Mouse (Mus musculus) Muller cell, postnatal 12 days (primary cell): ENCODE results near the gene Hipk2.
A peak's percentile ranks its signal among the peaks of the same experiment; 100 is the strongest.
"Not testable (repeated sequence)": the region's sequence is repeated elsewhere in the genome, so short reads cannot be mapped to it uniquely, and the experiment has no call there.

Experiments used
- DNase-seq: peaks from one replicate; pipeline ENCODE4 v3.0.0-alpha.2; 2015; ENCODE audit errors: inconsistent ontology term

The Hipk2 gene

DNA sequence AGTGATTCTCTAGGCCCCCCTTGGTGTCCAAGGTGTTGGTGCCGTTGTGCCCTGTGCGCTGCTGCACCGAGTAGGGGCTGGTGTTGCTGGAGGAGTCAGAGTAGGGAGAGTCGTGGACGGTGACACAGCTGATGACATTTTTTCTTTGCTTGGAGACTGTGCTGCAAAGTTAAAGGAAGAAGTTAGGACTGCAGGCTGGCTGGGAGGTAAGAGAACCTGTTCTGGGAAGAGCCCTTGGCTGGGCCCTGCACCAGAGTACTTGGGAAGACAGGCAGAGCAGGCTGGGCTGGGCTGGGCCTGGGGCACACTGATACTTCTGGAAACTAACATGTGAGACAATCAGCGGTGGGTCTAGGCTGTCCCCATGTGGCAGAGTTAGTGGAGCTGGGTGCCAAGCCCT, 172.4 kb downstream of the Hipk2 start:
- DNase-seq, result no peak

DNA sequence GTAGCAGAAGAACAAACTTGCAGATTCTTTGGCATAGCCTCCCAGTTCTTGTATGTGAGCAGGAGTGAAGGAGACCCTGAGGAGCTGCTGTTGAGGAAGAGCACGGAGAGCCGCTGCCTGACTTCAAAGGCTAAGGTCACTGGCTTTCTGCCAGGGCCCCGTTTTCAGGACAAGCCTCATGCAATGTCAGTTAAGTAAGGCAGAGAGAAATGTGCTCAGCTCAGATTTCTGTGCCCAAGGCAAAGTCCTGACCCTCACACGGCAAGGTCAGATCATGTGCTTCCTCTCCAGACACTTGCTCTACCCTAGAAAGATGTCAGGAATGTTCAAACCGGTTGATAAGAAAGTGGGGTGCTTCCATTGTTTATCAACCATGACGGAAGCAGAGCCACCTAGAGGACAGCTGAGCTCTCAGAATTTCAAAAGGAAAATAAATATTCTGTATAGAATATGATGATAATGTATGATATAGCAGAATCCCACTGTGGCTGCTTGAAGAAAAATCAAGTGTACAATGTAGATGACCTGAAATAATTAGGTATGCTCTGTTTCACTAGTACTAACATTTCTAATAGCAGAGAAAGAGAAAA, 173.1 kb downstream of the Hipk2 start:
- DNase-seq, result no peak

GRCm38 (mm10) chr6:38701421-38701820, 174.5 kb downstream of the Hipk2 start:
- DNase-seq, result no peak

DNA sequence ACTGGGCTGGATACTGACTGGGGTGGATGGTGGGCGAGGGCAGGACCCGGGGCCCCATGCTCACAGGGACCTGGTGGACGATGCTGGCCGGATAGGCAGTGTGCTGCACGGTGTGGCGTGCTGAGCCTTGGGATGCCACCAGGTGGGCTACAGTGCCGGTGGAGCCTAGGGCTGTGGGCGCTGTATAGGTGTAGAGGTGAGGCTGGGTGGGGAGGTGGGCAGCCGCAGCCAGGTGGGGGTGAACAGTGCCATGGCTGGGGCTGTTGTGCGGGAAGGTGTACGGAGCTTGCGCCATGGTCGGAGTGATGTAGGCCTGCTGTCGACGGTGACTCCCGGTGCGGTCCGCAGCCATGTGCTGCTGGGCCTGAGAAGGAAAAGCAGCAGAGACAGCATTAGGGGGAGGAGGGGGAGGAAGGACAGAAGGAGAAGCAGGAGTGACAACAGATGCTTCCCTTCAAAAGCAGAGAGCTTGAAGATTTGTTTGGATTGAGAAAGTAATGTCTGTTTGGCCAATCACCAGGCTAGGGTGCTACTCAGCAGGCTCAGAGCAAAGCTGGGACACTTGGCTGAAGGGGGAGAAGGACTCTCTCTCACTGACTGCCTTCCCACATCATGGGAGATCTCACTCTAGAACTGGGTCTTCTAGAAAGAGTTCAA, 177.6 kb downstream of the Hipk2 start:
- no peak for DNase-seq

GRCm38 (mm10) chr6:38696570-38696969, 179.4 kb downstream of the Hipk2 start:
- DNase-seq, result no peak

GRCm38 (mm10) chr6:38695380-38696054, 180.4 kb downstream of the Hipk2 start:
- DNase-seq, result peak; percentile 51

DNA sequence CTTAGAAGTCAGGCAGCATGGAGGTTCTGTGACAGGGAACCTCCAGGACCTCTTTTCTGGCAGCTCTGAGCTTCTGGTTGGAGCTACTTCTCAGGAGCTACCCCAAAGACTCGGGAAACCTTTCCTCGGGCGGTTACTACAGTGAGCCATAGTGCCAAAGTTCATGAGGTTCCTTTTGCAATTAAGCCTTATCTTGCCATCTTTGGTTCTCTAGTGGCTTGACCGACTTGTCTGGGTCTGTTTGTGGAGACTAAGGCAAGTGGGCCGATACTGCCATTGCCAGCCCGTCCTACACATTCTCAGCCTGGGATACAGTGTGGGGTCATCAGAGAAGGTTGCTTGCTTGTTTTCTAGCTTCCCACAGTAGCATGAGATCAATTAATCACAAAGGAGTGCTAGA, 183.4 kb downstream of the Hipk2 start:
- no peak for DNase-seq

DNA sequence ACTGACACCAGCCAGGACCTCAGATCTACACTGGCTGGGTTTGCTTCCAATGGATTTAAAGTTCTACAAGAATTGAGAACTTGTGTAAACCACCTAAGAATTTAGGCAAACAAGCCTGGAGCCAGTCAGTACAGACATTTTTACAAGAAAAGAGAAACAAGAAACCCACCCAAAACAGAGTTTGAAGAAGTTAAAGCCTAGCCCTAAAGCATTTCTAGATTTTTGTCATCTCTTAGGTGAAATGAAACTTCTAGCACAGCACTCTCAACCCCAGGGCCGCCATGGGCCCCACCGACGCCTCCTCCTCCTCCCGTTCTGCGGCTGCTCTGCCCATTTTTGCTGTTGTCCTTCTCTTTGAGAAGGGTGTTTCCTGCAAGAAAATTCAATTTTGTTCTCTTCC, 184.9 kb downstream of the Hipk2 start:
- DNase-seq, result no peak

DNA sequence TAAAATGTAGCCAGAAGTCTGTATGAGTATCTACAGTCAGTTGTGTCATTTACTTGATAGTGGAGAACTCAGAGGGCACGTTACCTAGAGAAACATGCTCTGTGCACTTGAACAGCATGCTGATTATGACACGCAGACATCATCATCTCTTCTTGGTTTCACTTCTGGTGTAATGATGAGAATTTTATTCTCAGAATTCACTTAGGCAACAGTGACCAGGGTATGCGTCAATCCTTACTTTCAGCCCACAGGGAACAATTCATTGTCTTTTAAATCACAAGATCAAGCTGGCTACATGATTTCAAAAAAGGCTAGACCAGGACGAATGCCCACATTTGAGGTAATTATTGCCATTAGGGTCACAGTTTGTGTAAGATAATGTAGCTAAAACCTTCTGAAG, 185.3 kb downstream of the Hipk2 start:
- no peak for DNase-seq

- DNase-seq, result no peak
These were observed 187.1 kb downstream of the Hipk2 start for GRCm38 (mm10) chr6:38688841-38689240.

GRCm38 (mm10) chr6:38687216-38687615, 188.7 kb downstream of the Hipk2 start:
- DNase-seq, result peak; percentile 4

GRCm38 (mm10) chr6:38682532-38682931, 193.4 kb downstream of the Hipk2 start:
- DNase-seq, result no peak

DNA sequence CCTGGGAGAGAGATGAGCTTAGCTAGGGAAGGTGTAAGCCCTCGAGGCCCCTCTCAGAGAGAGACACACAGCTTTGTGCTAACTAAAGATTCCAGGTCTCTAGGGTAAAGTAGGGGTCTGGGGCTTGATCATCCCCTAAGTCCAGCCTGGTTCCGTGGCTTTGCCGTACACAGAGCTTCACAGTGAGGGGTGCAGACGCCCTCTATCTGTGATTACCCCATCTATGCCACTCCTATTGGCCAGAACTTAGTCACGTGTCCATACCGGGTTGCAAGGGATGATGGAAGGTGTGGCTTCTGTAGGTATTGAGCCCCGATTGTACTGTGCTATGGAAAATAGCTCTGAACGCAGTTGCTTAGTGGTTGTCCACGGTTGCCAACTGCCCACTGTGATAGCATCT, 198.3 kb downstream of the Hipk2 start:
- no peak for DNase-seq

- no peak for DNase-seq
These were observed 199.2 kb downstream of the Hipk2 start for GRCm38 (mm10) chr6:38676723-38677122.

GRCm38 (mm10) chr6:38676217-38676616, 199.7 kb downstream of the Hipk2 start:
- DNase-seq, result no peak

DNA sequence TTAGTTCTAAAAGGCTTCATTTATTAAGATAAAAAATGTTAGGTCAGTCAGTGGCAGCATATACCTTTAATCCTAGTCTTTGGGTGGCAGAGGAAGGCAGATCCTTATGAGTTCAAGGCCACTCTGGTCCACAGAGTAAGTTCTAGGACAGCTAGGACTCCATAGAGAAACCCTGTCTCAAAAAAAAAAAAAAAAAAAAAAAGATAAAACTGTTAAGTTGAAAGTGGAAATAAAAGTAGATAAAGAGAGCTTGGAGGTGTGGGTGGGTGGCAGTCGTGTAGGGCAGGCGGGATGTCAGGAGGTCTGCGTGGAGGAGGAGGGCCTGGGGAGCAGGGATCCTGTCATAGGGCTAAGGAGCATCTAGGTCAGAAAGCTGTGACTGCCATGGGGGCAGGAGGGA, 204.0 kb downstream of the Hipk2 start:
- no peak for DNase-seq

DNA sequence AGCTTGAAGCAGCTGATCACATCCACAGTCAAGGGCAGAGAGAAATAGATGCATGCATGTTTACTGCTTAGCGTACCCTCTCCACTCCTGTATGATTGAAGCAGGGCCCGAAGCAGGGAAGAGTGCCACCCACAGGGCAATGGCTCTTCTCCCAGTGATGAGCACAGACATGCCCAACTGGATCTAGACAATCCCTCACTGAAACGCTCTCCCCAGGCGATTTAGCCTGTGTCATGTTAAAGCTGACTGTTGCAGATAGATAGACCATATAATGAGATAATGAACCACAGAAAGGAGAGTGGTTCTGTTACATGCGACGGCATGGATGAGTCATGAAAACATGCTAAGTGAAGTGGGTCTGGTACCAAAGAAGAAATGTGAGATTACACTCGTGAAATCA, 204.7 kb downstream of the Hipk2 start:
- no peak for DNase-seq

DNA sequence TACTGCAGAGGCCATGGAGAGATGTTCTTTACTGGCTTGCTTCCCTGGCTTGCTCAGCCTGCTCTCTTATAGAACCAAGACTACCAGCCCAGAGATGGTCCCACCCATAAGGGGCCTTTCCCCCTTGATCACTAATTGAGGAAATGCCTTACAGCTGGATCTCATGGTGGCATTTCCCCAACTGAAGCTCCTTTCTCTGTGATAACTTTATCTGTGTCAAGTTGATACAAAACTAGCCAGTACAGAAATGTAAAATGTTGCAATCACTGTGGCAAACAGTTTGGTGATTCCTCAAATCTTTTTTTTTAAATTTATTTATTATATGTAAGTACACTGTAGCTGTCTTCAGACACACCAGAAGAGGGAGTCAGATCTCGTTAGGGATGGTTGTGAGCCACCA, 205.5 kb downstream of the Hipk2 start:
- not testable (repeated sequence) for DNase-seq

- no peak for DNase-seq
These were observed 206.4 kb downstream of the Hipk2 start for GRCm38 (mm10) chr6:38669580-38669979.

GRCm38 (mm10) chr6:38662714-38663615, 213.0 kb downstream of the Hipk2 start, which contains the start of gene Clec2l:
TSS of gene Clec2l (plus strand) at chr6:38663069.
- DNase-seq, result peak; percentile 62

DNA sequence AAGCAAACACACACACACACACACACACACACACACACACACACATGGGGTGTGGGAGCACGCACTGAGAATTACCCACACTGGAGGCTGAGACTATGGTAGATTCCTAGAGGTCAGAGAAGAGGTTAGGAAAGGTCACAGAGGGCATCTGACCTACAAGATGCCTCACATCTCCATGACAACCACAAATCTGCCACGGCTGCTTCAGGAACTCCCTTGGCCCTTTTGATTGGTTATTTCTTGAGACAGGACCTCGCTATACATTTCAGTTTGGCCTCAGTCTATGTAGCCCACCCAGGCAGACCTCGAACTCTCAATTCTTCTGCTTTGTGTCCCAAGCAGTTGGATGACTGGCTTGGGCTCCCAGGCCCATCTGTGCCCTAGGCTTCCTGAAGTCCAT, 214.3 kb downstream of the Hipk2 start:
- DNase-seq, result no peak
